Mouse (Mus musculus) induced T-regulatory cell, adult 2 months (primary cell): ENCODE data around the gene Tas2r139.
A peak's percentile ranks its signal among the peaks of the same experiment; 100 is the strongest.
"Not testable (repeated sequence)": the region's sequence is repeated elsewhere in the genome, so short reads cannot be mapped to it uniquely, and the experiment has no call there.

Source experiments
- DNase-seq: peaks from one replicate; pipeline ENCODE4 v3.0.0-alpha.2; 2012; ENCODE audit warnings: low read depth

The Tas2r139 gene

DNA sequence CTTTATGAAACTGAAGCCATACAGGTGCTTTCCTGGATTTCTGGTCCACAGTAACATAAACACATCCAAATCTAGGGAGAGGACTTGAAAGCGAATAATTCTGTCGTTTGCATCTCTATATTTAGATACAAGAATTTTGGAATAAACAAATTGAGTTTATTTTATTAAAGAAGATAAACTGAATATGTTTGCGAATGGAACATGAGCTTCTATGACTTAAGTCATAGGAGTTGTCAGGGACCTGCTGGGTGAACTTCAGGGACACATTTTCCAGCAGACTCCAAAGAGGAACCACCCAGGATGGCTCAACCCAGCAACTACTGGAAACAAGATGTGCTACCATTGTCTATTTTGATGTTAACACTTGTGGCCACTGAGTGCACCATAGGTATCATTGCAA lies at the start of gene Tas2r139:
TSS of gene Tas2r139 (plus strand) at position 301 of the 400 bp plus-strand sequence.
- no peak for DNase-seq

DNA sequence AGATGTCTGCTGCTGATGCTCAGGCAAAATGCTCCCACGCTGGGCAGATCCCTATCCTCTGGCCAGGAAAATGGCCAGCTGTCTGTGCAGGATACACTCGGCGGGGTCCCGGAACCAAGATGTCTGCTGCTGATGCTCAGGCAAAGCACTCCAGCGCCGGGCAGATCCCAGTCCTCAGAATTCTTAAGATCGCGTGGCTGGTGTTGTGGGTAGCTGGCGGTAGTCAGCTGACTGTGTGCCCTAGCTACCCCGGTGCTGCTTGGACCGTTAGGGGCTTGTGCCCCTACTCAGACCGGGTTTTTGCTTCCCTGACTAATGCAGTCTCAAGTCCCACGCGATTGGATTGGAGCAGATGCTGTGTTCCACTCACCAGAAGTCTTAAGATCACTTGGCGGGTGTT lies 10.4 kb downstream of the Tas2r139 start:
- DNase-seq, result not testable (repeated sequence)

DNA sequence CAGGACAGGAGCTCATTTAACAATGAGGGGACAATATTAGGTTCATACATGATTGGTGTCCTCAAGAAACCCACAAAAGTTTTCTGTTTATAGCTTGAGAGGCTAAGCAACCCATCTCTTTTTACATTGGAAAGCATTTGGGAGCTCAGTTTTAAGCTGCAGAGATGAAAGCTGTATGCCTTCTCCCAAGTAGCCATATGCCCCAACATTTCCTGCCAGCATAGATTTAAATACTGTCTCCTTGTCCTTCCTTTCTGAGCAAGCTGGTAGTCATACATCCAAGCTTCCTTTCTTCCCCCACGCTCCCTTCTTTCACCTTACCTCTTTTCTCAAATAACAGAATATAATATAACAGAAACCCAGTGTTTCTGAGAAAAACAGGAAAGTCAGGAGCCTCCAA lies 41.7 kb downstream of the Tas2r139 start:
- DNase-seq, result no peak

DNA sequence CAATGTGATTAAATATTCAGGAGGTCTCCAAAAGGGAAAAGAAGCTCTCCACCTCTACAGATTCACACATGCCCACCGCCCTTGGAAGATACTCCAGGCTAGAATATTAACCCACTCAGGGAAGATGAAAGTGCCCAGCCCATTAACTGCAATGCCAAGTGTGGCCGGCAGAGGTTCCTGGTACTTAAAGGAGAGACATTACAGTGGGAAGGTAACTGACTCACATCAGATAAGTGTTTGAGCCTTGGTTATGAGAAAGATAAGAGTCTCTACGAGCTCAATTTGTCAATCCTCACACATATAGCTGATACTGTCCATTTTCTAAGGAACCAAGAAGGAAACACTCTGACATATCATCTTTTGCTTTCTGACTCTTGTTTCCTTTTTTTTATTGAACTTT lies 45.5 kb downstream of the Tas2r139 start:
- peak; percentile 28 for DNase-seq
